Mouse (Mus musculus): ENCODE results near the gene Zfp575. TPM values are rescaled to one million over a fixed set of nuclear protein-coding genes. Genes with fewer than 3 reads are reported as not detected.

The Zfp575 gene
- polyA plus RNA-seq, 1 experiment from 2014 or later = 3.8 TPM

DNA sequence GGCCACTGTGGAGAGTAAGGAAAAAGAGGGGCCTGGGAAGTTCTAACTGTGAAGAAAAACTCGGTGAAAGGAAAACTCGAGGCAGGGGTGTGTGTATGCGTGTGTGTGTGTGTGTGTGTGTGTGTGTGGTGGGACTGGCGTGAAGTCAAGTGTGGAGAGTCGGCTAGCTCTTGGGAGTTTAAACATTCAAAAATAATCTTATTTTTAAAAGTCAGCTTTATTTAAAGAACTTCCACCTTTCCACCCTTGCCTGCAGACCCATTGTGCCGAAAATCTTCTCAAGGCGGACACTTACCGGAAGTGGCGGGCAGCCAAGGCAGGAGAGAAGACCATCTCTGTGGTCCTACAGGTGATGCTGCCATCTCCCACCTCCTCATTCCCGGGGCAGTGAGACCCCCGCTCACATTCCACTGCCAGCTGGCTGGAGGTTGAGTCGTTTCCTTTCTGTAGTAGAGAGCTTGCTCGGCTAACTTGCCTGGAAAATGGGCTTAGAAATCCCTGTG, 39.9 kb downstream of the Zfp575 start:
- peak overlapping the region; percentile 93 for H3K4me3 ChIP-seq (ENCODE audit: low read length)
- peak overlapping the region; percentile 92 for H3K9ac ChIP-seq (replicated peaks; ENCODE audit: low read length)
- ATAC-seq (ENCODE audit: low FRiP score, low TSS enrichment) = peak; percentile 0; the same call in 1 of the 2 replicates
- no peaks in the 10 kb centered on the region; the same call in 1 of the 2 replicates for H3K9me3 ChIP-seq (ENCODE audit: low read length)
- H3K27me3 ChIP-seq (ENCODE audit: insufficient read depth, low read length) = no peaks in the 10 kb centered on the region
- peak overlapping the region; percentile 79 for H3K27ac ChIP-seq (ENCODE audit: low read length)
- H3K4me1 ChIP-seq (ENCODE audit: insufficient read depth, low read length) = peaks cover 14% of the 10 kb centered on the region
- WGBS = 21% methylated on average over 13 of the region's 13 CpGs
- peaks cover 27% of the 10 kb centered on the region for H3K36me3 ChIP-seq (ENCODE audit: insufficient read depth, low read length)
- H3K4me2 ChIP-seq (replicated peaks; ENCODE audit: low read depth, low read length) = peak overlapping the region; percentile 73

DNA sequence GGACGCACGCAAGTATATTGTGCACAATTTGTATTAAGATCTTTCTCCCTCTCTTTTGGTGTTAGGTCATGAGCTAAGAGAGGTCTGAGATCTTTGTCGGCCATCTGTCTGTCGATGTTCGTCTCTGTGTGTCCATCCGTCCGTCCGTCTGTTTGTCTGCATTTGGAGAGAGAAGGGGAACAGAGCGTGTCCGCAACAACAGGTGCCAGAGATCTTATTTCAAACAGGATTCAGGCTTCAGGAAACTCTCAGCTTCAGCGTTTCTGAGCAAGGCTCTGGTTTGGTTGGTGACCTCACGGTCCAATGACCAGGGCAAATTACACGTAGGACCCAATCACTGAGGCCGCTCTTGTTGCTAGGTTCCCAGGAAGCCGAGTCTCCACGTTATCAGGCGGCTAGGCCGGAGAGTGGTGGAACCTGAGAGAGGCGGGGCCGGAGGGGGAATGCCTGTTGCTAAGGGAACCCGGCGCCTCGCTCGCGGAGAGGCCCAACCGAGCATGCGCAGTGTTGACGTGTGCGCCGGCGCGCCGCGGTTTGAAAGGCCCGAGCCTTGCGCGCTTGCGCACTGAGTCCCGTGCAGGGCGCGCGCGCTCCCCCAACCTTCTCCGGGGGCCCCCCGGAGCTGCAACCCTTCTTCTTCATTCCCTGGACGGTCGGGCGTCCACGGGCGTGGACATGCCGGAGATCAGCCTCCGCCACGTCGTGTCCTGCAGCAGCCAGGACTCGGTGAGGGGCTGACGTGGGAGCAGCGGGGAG, 40.6 kb downstream of the Zfp575 start:
- Histone ChIP-seq H3K9me3 (ENCODE audit: low read length) (no peaks in the 10 kb centered on the region; the same call in 1 of the 2 replicates), H3K4me2 (replicated peaks; ENCODE audit: low read depth, low read length) (peak overlapping the region; percentile 73), H3K27me3 (ENCODE audit: insufficient read depth, low read length) (no peaks in the 10 kb centered on the region), H3K36me3 (ENCODE audit: insufficient read depth, low read length) (peaks cover 20% of the 10 kb centered on the region), H3K27ac (ENCODE audit: low read length) (peak overlapping the region; percentile 95), H3K4me1 (ENCODE audit: insufficient read depth, low read length) (peaks cover 14% of the 10 kb centered on the region), H3K4me3 (ENCODE audit: low read length) (peak overlapping the region; percentile 93), H3K9ac (replicated peaks; ENCODE audit: low read length) (peak overlapping the region; percentile 92)
- WGBS = under 1% methylated on average over 57 of the region's 57 CpGs
- peak; percentile 99 for ATAC-seq (ENCODE audit: low FRiP score, low TSS enrichment)

DNA sequence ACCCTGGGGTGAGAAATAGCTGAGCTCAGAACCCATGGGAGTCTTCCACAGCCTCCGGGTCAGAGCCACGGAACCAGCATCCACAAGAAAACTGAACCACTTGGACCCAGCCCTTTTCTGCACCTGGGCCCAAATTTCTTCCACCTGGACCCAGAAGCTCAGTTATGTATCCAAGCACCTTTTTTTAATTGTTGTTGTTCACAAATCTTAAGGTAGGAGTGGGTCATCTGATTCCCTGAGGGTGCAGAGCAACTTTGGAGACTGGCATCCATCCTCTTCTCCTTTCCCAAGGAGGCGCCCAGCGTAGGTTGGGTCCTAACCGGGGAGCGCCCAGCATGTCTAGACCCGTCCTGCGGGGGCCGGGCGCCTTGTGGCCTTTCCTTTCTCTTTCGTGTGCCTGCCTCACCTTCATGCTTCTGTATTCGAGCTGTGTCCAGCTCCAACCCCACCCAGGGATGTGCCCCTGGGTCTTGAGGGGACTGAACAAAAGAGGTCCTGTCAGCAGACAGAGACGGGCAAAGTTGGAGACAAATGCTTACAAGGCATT, 41.3 kb downstream of the Zfp575 start, which contains the start of the genes Pinlyp and Xrcc1:
Gene Pinlyp, minus strand, starts transcription at position 51 of the 547 bp plus-strand sequence.
Gene Xrcc1, plus strand, starts transcription at position 222 of the 547 bp plus-strand sequence.
- Histone ChIP-seq H3K27ac (ENCODE audit: low read length) (peak within 1 kb of the TSS; percentile 95), H3K4me3 (ENCODE audit: low read length) (peak within 1 kb of the TSS; percentile 93), H3K36me3 (ENCODE audit: insufficient read depth, low read length) (peaks cover 20% of the 10 kb centered on the region), H3K9me3 (ENCODE audit: low read length) (no peaks in the 10 kb centered on the region; the same call in 1 of the 2 replicates), H3K27me3 (ENCODE audit: insufficient read depth, low read length) (no peaks in the 10 kb centered on the region), H3K9ac (replicated peaks; ENCODE audit: low read length) (peak within 1 kb of the TSS; percentile 92), H3K4me2 (replicated peaks; ENCODE audit: low read depth, low read length) (peak within 1 kb of the TSS; percentile 73), H3K4me1 (ENCODE audit: insufficient read depth, low read length) (peaks cover 14% of the 10 kb centered on the region)
- ATAC-seq (ENCODE audit: low FRiP score, low TSS enrichment) = peak; percentile 9; the same call in 1 of the 2 replicates
- WGBS = 20% methylated on average over 13 of the region's 13 CpGs

- Histone ChIP-seq H3K4me2 (replicated peaks; ENCODE audit: low read depth, low read length) (no peak overlapping the region), H3K4me1 (ENCODE audit: insufficient read depth, low read length) (peaks cover 14% of the 10 kb centered on the region)
- WGBS = 90% methylated on average over 2 of the region's 2 CpGs
Measured at GRCm38 (mm10) chr7:24544506-24544905, 42.9 kb downstream of the Zfp575 start.

DNA sequence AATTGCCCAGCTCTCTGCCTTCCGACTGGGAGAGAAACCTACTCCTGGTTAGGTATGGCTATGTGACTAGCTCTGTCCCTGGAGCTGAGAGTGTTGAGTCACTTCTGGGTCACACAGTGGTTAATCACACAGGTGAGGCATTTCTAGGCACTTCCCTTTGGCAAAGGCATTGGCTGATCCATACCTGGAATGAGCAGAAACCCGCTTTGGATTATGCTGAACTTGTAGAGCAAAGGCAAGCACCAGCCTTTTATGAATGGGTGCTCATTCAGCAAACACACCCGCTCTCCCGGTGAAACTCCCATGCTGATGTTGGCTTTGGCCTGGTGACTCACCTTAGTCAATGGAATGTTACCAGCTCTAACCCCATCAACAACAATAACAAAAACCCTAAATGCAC, 47.8 kb downstream of the Zfp575 start:
- H3K4me1 ChIP-seq (ENCODE audit: insufficient read depth, low read length) = peaks cover 20% of the 10 kb centered on the region
- no peaks in the 10 kb centered on the region for H3K27me3 ChIP-seq (ENCODE audit: insufficient read depth, low read length)
- H3K9ac ChIP-seq (replicated peaks; ENCODE audit: low read length) = no peak overlapping the region
- H3K4me2 ChIP-seq (replicated peaks; ENCODE audit: low read depth, low read length) = no peak overlapping the region
- WGBS = 97% methylated on average over 4 of the region's 4 CpGs
- H3K36me3 ChIP-seq (ENCODE audit: insufficient read depth, low read length) = peaks cover 10% of the 10 kb centered on the region
- H3K4me3 ChIP-seq (ENCODE audit: low read length) = no peak overlapping the region
- no peak for ATAC-seq (ENCODE audit: low FRiP score, low TSS enrichment)
- H3K9me3 ChIP-seq (ENCODE audit: low read length) = peaks cover 3% of the 10 kb centered on the region
- no peak overlapping the region for H3K27ac ChIP-seq (ENCODE audit: low read length)

More at GRCm38 (mm10) chr7:24544506-24544905, 42.9 kb downstream of the Zfp575 start:
- no peaks in the 10 kb centered on the region; the same call in 1 of the 2 replicates for H3K9me3 ChIP-seq (ENCODE audit: low read length)
- peaks cover 6% of the 10 kb centered on the region for H3K36me3 ChIP-seq (ENCODE audit: insufficient read depth, low read length)
- H3K4me3 ChIP-seq (ENCODE audit: low read length) = no peak overlapping the region
- no peaks in the 10 kb centered on the region for H3K27me3 ChIP-seq (ENCODE audit: insufficient read depth, low read length)
- no peak for ATAC-seq (ENCODE audit: low FRiP score, low TSS enrichment)
- H3K27ac ChIP-seq (ENCODE audit: low read length) = no peak overlapping the region
- no peak overlapping the region for H3K9ac ChIP-seq (replicated peaks; ENCODE audit: low read length)

GRCm38 (mm10) chr7:24538701-24539100, 48.7 kb downstream of the Zfp575 start:
- WGBS = 82% methylated on average over 5 of the region's 5 CpGs
- H3K4me3 ChIP-seq (ENCODE audit: low read length) = no peak overlapping the region
- H3K4me2 ChIP-seq (replicated peaks; ENCODE audit: low read depth, low read length) = no peak overlapping the region
- no peak for ATAC-seq (ENCODE audit: low FRiP score, low TSS enrichment)
- peaks cover 15% of the 10 kb centered on the region for H3K36me3 ChIP-seq (ENCODE audit: insufficient read depth, low read length)
- peaks cover 3% of the 10 kb centered on the region; the same call in 1 of the 2 replicates for H3K9me3 ChIP-seq (ENCODE audit: low read length)
- H3K27ac ChIP-seq (ENCODE audit: low read length) = no peak overlapping the region
- no peaks in the 10 kb centered on the region for H3K27me3 ChIP-seq (ENCODE audit: insufficient read depth, low read length)
- H3K9ac ChIP-seq (replicated peaks; ENCODE audit: low read length) = no peak overlapping the region
- H3K4me1 ChIP-seq (ENCODE audit: insufficient read depth, low read length) = peaks cover 24% of the 10 kb centered on the region

- 39% methylated on average over 5 of the region's 5 CpGs for WGBS
- Histone ChIP-seq H3K4me2 (replicated peaks; ENCODE audit: low read depth, low read length) (no peak overlapping the region), H3K27ac (ENCODE audit: low read length) (no peak overlapping the region), H3K9me3 (ENCODE audit: low read length) (peaks cover 3% of the 10 kb centered on the region; the same call in 1 of the 2 replicates), H3K4me3 (ENCODE audit: low read length) (no peak overlapping the region), H3K27me3 (ENCODE audit: insufficient read depth, low read length) (no peaks in the 10 kb centered on the region), H3K36me3 (ENCODE audit: insufficient read depth, low read length) (peaks cover 21% of the 10 kb centered on the region), H3K4me1 (ENCODE audit: insufficient read depth, low read length) (peaks cover 27% of the 10 kb centered on the region), H3K9ac (replicated peaks; ENCODE audit: low read length) (no peak overlapping the region)
- no peak for ATAC-seq (ENCODE audit: low FRiP score, low TSS enrichment)
Measured at GRCm38 (mm10) chr7:24538154-24538553, 49.3 kb downstream of the Zfp575 start.

GRCm38 (mm10) chr7:24537591-24537990, 49.9 kb downstream of the Zfp575 start:
- Histone ChIP-seq H3K36me3 (ENCODE audit: insufficient read depth, low read length) (peaks cover 23% of the 10 kb centered on the region), H3K9ac (replicated peaks; ENCODE audit: low read length) (no peak overlapping the region), H3K9me3 (ENCODE audit: low read length) (peaks cover 3% of the 10 kb centered on the region; the same call in 1 of the 2 replicates), H3K27me3 (ENCODE audit: insufficient read depth, low read length) (no peaks in the 10 kb centered on the region), H3K4me3 (ENCODE audit: low read length) (no peak overlapping the region), H3K4me1 (ENCODE audit: insufficient read depth, low read length) (peaks cover 27% of the 10 kb centered on the region), H3K4me2 (replicated peaks; ENCODE audit: low read depth, low read length) (no peak overlapping the region), H3K27ac (ENCODE audit: low read length) (peak overlapping the region; percentile 81)
- 54% methylated on average over 5 of the region's 5 CpGs for WGBS
- ATAC-seq (ENCODE audit: low FRiP score, low TSS enrichment) = no peak

- no peak overlapping the region for H3K9ac ChIP-seq (replicated peaks; ENCODE audit: low read length)
- no peak overlapping the region for H3K4me3 ChIP-seq (ENCODE audit: low read length)
- no peak overlapping the region for H3K4me2 ChIP-seq (replicated peaks; ENCODE audit: low read depth, low read length)
- H3K27me3 ChIP-seq (ENCODE audit: insufficient read depth, low read length) = no peaks in the 10 kb centered on the region
- H3K4me1 ChIP-seq (ENCODE audit: insufficient read depth, low read length) = peaks cover 31% of the 10 kb centered on the region
- peaks cover 3% of the 10 kb centered on the region; the same call in 1 of the 2 replicates for H3K9me3 ChIP-seq (ENCODE audit: low read length)
- WGBS = 36% methylated on average over 4 of the region's 4 CpGs
- H3K36me3 ChIP-seq (ENCODE audit: insufficient read depth, low read length) = peaks cover 23% of the 10 kb centered on the region
- peak; percentile 44 for ATAC-seq (ENCODE audit: low FRiP score, low TSS enrichment)
- H3K27ac ChIP-seq (ENCODE audit: low read length) = peak overlapping the region; percentile 81
Measured at GRCm38 (mm10) chr7:24537081-24537480, 50.4 kb downstream of the Zfp575 start.

Data from kidney, embryonic 16.5 days (tissue).